Mouse (Mus musculus) liver, adult 2 months (tissue): ENCODE data around the gene Ina. TPM values are rescaled to one million over a fixed set of nuclear protein-coding genes. Genes with fewer than 3 reads are reported as not detected.

Source experiments
- DNase-seq: peaks from one replicate; pipeline ENCODE4 v3.0.0-alpha.2; 2011; ENCODE audit warnings: low read depth, low spot score; ENCODE audit errors: extremely low read depth
- H3K27ac ChIP-seq: fragments of 200-500 bp; replicated peaks from 2 replicates; pipeline ENCODE4 v1.5.1; 2012; ENCODE audit warnings: low read depth, mild to moderate bottlenecking, control low read depth, inconsistent platforms, low read length; ENCODE audit not compliant: insufficient read depth
- H3K27me3 ChIP-seq: fragments of 200-500 bp; 2 replicates; pipeline ENCODE4 v1.6.1; 2012; ENCODE audit warnings: mild to moderate bottlenecking, moderate library complexity, low read length, inconsistent platforms; ENCODE audit not compliant: control insufficient read depth, insufficient read depth
- H3K36me3 ChIP-seq: fragments of 200-500 bp; 2 replicates; pipeline ENCODE4 v1.6.1; 2012; ENCODE audit warnings: low read length, inconsistent platforms; ENCODE audit not compliant: control insufficient read depth, insufficient read depth
- H3K4me1 ChIP-seq: fragments of 200-500 bp; 2 replicates; pipeline ENCODE4 v1.6.1; 2011; ENCODE audit warnings: low read length; ENCODE audit not compliant: control insufficient read depth, insufficient read depth
- H3K4me3 ChIP-seq: fragments of 200-500 bp; 2 replicates; pipeline ENCODE4 v1.5.1; 2011; ENCODE audit warnings: low read depth, mild to moderate bottlenecking, control low read depth, low read length, moderate library complexity; ENCODE audit not compliant: insufficient read depth
- H3K79me2 ChIP-seq: fragments of 200-500 bp; 2 replicates; pipeline ENCODE4 v1.6.1; 2012; ENCODE audit warnings: inconsistent platforms, mild to moderate bottlenecking, low read length, moderate library complexity; ENCODE audit not compliant: control insufficient read depth, insufficient read depth
- H3K9ac ChIP-seq: fragments of 200-500 bp; 2 replicates; pipeline ENCODE4 v1.6.1; 2012; ENCODE audit warnings: low read depth, mild to moderate bottlenecking, control low read depth, inconsistent platforms, low read length
- CTCF ChIP-seq: fragments of 200-500 bp; IDR thresholded peaks from 2 replicates; pipeline ENCODE4 v1.5.1; 2011; ENCODE audit warnings: low read depth, low read length, control low read depth
- POLR2A ChIP-seq: fragments of 200-500 bp; IDR thresholded peaks from 2 replicates; pipeline ENCODE4 v1.6.1; 2011; ENCODE audit warnings: low read length, control low read depth; ENCODE audit not compliant: insufficient read depth; ENCODE audit errors: extremely low read depth
- WGBS: fragments of 180-500 bp; shearing (Covaris S2); methylation state at CpG from one replicate; pipeline ENCODE4 v1.1.7; 2018; 5-methylcytosine and 5-hydroxymethylcytosine counted together
- polyA plus RNA-seq: library from polyadenylated mRNA; depleted of rRNA; stranded (reverse); fragments of >200 nt; gene quantifications from 2 replicates; pipeline ENCODE4 v1.2.3, GENCODE M21; 2012
- total RNA-seq: library from RNA; depleted of rRNA; stranded (reverse); fragments of >200 nt; gene quantifications from 2 replicates; pipeline ENCODE4 v1.2.3, GENCODE M21; 2014

The Ina gene
- total and polyA plus RNA-seq, 2 experiments, result not detected

- Histone ChIP-seq H3K36me3 (no peaks in the 10 kb centered on the region), H3K79me2 (no peaks in the 10 kb centered on the region), H3K4me1 (no peaks in the 10 kb centered on the region), H3K4me3 (no peak overlapping the region), H3K9ac (no peak overlapping the region), H3K27ac (no peak overlapping the region), H3K27me3 (no peaks in the 10 kb centered on the region)
- WGBS, result 62% methylated on average over 5 of the region's 5 CpGs
- no peak for DNase-seq
- TF ChIP-seq POLR2A (no peak), CTCF (no peak)
Observed at GRCm38 (mm10) chr19:47005873-47006272, 8.6 kb upstream of the Ina start.

DNA sequence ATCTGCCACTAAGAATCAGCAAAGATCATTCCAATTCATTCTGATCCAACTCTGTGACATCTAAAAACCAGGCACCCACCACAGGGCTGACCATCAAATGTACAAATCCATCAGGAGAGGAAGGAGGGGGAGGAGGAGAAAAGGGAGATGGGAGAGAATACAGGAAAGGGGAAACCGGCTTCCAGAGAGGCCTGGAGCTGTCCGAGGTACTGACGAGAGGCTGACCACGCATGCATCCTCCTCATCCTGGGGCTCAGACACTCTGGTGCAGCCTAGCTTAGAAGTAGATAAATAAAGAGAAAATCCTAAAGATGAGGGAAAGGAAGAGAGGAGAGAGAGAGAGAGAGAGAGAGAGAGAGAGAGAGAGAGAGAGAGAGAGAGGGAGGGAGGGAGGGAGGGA, 8.2 kb upstream of the Ina start:
- Histone ChIP-seq H3K27me3 (no peaks in the 10 kb centered on the region), H3K36me3 (no peaks in the 10 kb centered on the region), H3K4me1 (no peaks in the 10 kb centered on the region), H3K4me3 (no peak overlapping the region), H3K79me2 (no peaks in the 10 kb centered on the region), H3K27ac (no peak overlapping the region), H3K9ac (no peak overlapping the region)
- WGBS, result 2% methylated on average over 4 of the region's 4 CpGs
- TF ChIP-seq CTCF, result no peak
- TF ChIP-seq POLR2A, result no peak
- DNase-seq, result no peak

DNA sequence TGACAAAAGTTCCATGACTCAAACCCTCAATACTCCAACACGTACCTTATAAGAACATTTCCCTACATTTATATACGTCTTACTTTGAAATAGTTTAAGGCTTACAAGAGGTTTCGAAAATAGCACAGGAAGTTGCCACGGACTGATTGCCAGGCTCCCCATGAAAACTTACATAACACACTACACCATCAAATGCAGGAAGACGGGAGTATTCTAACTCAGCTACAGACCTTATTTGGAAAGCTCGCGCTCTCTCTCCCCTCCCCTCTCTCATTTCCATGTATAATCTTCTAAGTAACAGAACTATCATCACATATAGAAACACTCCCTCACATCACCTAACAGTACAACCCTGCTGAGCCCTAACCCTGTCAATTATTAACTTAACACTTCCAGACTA, 5.1 kb upstream of the Ina start:
- H3K27ac ChIP-seq, result no peak overlapping the region
- DNase-seq, result no peak
- peaks cover 9% of the 10 kb centered on the region for H3K27me3 ChIP-seq
- H3K79me2 ChIP-seq, result no peaks in the 10 kb centered on the region
- H3K4me1 ChIP-seq, result no peaks in the 10 kb centered on the region
- TF ChIP-seq POLR2A (no peak), CTCF (no peak)
- no peak overlapping the region for H3K9ac ChIP-seq
- H3K36me3 ChIP-seq, result no peaks in the 10 kb centered on the region
- WGBS, result 74% methylated on average over 7 of the region's 7 CpGs
- H3K4me3 ChIP-seq, result no peak overlapping the region

DNA sequence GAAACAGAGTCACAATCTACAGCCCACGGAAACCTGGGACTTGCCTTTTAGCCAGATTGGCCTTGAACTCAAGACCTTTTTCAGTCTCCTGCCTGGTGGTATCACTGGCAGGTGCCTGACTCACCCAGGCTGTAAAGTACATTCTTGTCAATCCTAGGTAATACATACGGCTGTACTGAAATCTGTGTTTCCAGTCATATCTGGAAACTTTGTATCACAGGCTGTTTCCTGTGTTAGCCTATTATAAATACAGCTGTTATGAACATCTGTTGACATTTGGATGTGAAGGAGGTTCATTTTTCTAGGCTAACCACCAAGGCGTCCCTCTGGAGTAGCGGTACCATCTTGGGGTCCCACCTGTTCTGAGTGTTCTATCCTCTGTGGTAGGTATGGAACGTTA, 4.6 kb upstream of the Ina start:
- H3K9ac ChIP-seq, result no peak overlapping the region
- H3K4me1 ChIP-seq, result no peaks in the 10 kb centered on the region
- no peaks in the 10 kb centered on the region for H3K79me2 ChIP-seq
- peaks cover 15% of the 10 kb centered on the region for H3K27me3 ChIP-seq
- no peak for DNase-seq
- no peak overlapping the region for H3K4me3 ChIP-seq
- TF ChIP-seq CTCF, result no peak
- TF ChIP-seq POLR2A, result no peak
- no peak overlapping the region for H3K27ac ChIP-seq
- no peaks in the 10 kb centered on the region for H3K36me3 ChIP-seq
- 70% methylated on average over 5 of the region's 5 CpGs for WGBS

- TF ChIP-seq POLR2A (no peak), CTCF (no peak)
- no peaks in the 10 kb centered on the region for H3K79me2 ChIP-seq
- H3K36me3 ChIP-seq, result no peaks in the 10 kb centered on the region
- H3K4me1 ChIP-seq, result no peaks in the 10 kb centered on the region
- H3K9ac ChIP-seq, result no peak overlapping the region
- 90% methylated on average over 15 of the region's 15 CpGs for WGBS
- no peak for DNase-seq
- H3K27me3 ChIP-seq, result peaks cover 26% of the 10 kb centered on the region
- H3K4me3 ChIP-seq, result no peak overlapping the region
- no peak overlapping the region for H3K27ac ChIP-seq
Observed at GRCm38 (mm10) chr19:47012521-47013130, 1.9 kb upstream of the Ina start.

- H3K27me3 ChIP-seq, result peaks cover 27% of the 10 kb centered on the region
- H3K4me3 ChIP-seq, result no peak overlapping the region
- no peaks in the 10 kb centered on the region for H3K79me2 ChIP-seq
- H3K9ac ChIP-seq, result no peak overlapping the region
- H3K36me3 ChIP-seq, result no peaks in the 10 kb centered on the region
- DNase-seq, result no peak
- 17% methylated on average over 20 of the region's 20 CpGs for WGBS
- H3K4me1 ChIP-seq, result no peaks in the 10 kb centered on the region
- TF ChIP-seq POLR2A, result no peak
- TF ChIP-seq CTCF, result no peak
- H3K27ac ChIP-seq, result no peak overlapping the region
Observed at GRCm38 (mm10) chr19:47013340-47014158, 949 bp upstream of the Ina start.
